Mouse (Mus musculus): ENCODE data around the gene Gpkow.

Gpkow gene

GRCm38 (mm10) chrX:7696954-7697381 lies at the start of gene Gpkow:
Gene Gpkow, plus strand, starts transcription at chrX:7697131.
- DNase-seq (ENCODE audit: low read depth in 1 of 2, low spot score in 2 of 2), result peak; percentile 39 to 69

- peak; percentile 42 to 50 for DNase-seq (ENCODE audit: low read depth in 1 of 2, low spot score in 2 of 2)
Observed at GRCm38 (mm10) chrX:7648671-7649304, 48.1 kb upstream of the Gpkow start.

- DNase-seq (ENCODE audit: low read depth in 1 of 2, low spot score in 2 of 2), result no peak
Observed at GRCm38 (mm10) chrX:7657221-7657639, 39.7 kb upstream of the Gpkow start, which contains the start of gene Prickle3. Gene Prickle3, plus strand, starts transcription at chrX:7657260.

GRCm38 (mm10) chrX:7658031-7658784 lies 38.7 kb upstream of the Gpkow start:
- no peak for DNase-seq (ENCODE audit: low read depth in 1 of 2, low spot score in 2 of 2)

GRCm38 (mm10) chrX:7658785-7659589 lies 37.9 kb upstream of the Gpkow start:
- DNase-seq (ENCODE audit: low read depth in 1 of 2, low spot score in 2 of 2), result no peak

GRCm38 (mm10) chrX:7661086-7661485 lies 35.8 kb upstream of the Gpkow start:
- no peak for DNase-seq (ENCODE audit: low read depth in 1 of 2, low spot score in 2 of 2)

GRCm38 (mm10) chrX:7662936-7663335 lies 34.0 kb upstream of the Gpkow start:
- no peak for DNase-seq (ENCODE audit: low read depth in 1 of 2, low spot score in 2 of 2)

- DNase-seq (ENCODE audit: low read depth in 1 of 2, low spot score in 2 of 2), result no peak
Observed at GRCm38 (mm10) chrX:7664791-7665190, 32.1 kb upstream of the Gpkow start.

- DNase-seq (ENCODE audit: low read depth in 1 of 2, low spot score in 2 of 2), result no peak
Observed at GRCm38 (mm10) chrX:7665739-7666502, 31.0 kb upstream of the Gpkow start.

- no peak for DNase-seq (ENCODE audit: low read depth in 1 of 2, low spot score in 2 of 2)
Observed at GRCm38 (mm10) chrX:7670390-7670881, 26.5 kb upstream of the Gpkow start.

GRCm38 (mm10) chrX:7670921-7671623 lies 25.9 kb upstream of the Gpkow start, which contains the start of gene Plp2:
Gene Plp2, minus strand, starts transcription at chrX:7671390.
- no peak for DNase-seq (ENCODE audit: low read depth in 1 of 2, low spot score in 2 of 2)

GRCm38 (mm10) chrX:7672739-7673138 lies 24.2 kb upstream of the Gpkow start:
- DNase-seq (ENCODE audit: low read depth in 1 of 2, low spot score in 2 of 2), result no peak

GRCm38 (mm10) chrX:7673578-7674281 lies 23.2 kb upstream of the Gpkow start:
- DNase-seq (ENCODE audit: low read depth in 1 of 2, low spot score in 2 of 2), result no peak

GRCm38 (mm10) chrX:7674284-7675000 lies 22.5 kb upstream of the Gpkow start:
- DNase-seq (ENCODE audit: low read depth in 1 of 2, low spot score in 2 of 2), result no peak

- DNase-seq (ENCODE audit: low read depth in 1 of 2, low spot score in 2 of 2), result no peak
Observed at GRCm38 (mm10) chrX:7675001-7675380, 21.9 kb upstream of the Gpkow start.

GRCm38 (mm10) chrX:7678986-7679385 lies 17.9 kb upstream of the Gpkow start:
- DNase-seq (ENCODE audit: low read depth in 1 of 2, low spot score in 2 of 2), result no peak

GRCm38 (mm10) chrX:7679405-7680056 lies 17.4 kb upstream of the Gpkow start:
- peak; percentile 48 to 73 for DNase-seq (ENCODE audit: low read depth in 1 of 2, low spot score in 2 of 2)

GRCm38 (mm10) chrX:7680057-7680412 lies 16.9 kb upstream of the Gpkow start:
- DNase-seq (ENCODE audit: low read depth in 1 of 2, low spot score in 2 of 2), result no peak
